9 mouse cellular contexts compared by ENCODE assay signal in the genomic region with DNA sequence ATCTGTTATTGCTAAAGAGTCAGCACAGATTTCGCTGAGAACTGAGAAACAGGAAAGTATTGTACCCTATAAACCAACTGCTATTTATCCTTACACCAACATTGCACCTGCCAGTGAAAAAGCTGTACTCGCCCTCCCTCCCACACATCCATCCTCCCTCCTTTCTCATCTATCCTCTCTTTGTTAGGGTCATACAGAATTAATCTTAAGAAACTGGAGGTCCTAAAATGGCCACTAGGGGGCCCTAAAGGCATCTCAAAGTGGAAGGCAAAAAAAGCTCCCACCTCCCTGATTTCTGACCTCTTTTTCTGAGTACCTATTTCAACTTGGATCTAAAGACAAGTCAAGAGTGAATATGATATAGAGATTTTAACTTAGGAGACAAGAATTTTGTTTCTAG. TPM values are rescaled to one million over a fixed set of nuclear protein-coding genes. Genes with fewer than 3 reads are reported as not detected.
DNase-seq lines count a peak whose midpoint lies in the region; ATAC-seq lines count a peak whose summit lies in the region.
"Had no signal": no experiment of that assay in that cellular context is flagged by ENCODE, and none has a peak within 500 bp of the region (broad histone marks: within the 10 kb centered on the region; RNA-seq: fewer than 3 reads in every experiment).

No protein-coding gene starts in this region.

- peak; percentile 61 for DNase-seq in heart, adult 8-10 months (ENCODE audit: low spot score)
- DNase-seq in T-cell, adult 2 months (ENCODE audit: low spot score): peak; percentile 31
- DNase-seq in embryo, embryonic 10.5 days (ENCODE audit: low spot score): peak; percentile 89
- DNase-seq in heart, postnatal 4 days: peak; percentile 65
- DNase-seq in left cerebral cortex, adult 18-20 months (ENCODE audit: low spot score in 2 of 2): peak; percentile 74 to 77
- DNase-seq in thymus, postnatal 4 days: peak; percentile 47

- H3K27ac ChIP-seq in heart, embryonic 12.5 days (ENCODE audit: poor library complexity, severe bottlenecking): no peak overlapping the region
- no peak overlapping the region for H3K27ac ChIP-seq in midbrain, embryonic 16.5 days (ENCODE audit: low read length)
- H3K27ac ChIP-seq: limb, embryonic 15.5 days had no signal

- H3K9me3 ChIP-seq in heart, embryonic 12.5 days (replicated peaks): no peaks in the 10 kb centered on the region
- no peaks in the 10 kb centered on the region for H3K9me3 ChIP-seq in midbrain, embryonic 16.5 days (replicated peaks; ENCODE audit: control insufficient read depth, low read length, poor library complexity, severe bottlenecking)
- H3K9me3 ChIP-seq: limb, embryonic 15.5 days had no signal

- H3K4me2 ChIP-seq in heart, embryonic 12.5 days: no peak overlapping the region
- H3K4me2 ChIP-seq in midbrain, embryonic 16.5 days (ENCODE audit: low read length): peak overlapping the region; percentile 75; the same call in 1 of the 2 replicates
- H3K4me2 ChIP-seq: limb, embryonic 15.5 days had no signal

- H3K4me3 ChIP-seq in heart, embryonic 12.5 days: no peak overlapping the region
- no peak overlapping the region for H3K4me3 ChIP-seq in midbrain, embryonic 16.5 days (ENCODE audit: low read depth, low read length)
- H3K4me3 ChIP-seq: limb, embryonic 15.5 days had no signal

- 26% methylated on average over 2 of the region's 2 CpGs for WGBS in heart, embryonic 12.5 days
- 22% methylated on average over 2 of the region's 2 CpGs for WGBS in midbrain, embryonic 16.5 days

- ATAC-seq in heart, embryonic 12.5 days (ENCODE audit: insufficient number of reproducible peaks, low FRiP score): no peak
- no peak for ATAC-seq in midbrain, embryonic 16.5 days

- no peaks in the 10 kb centered on the region for H3K27me3 ChIP-seq in heart, embryonic 12.5 days (replicated peaks)
- no peaks in the 10 kb centered on the region for H3K27me3 ChIP-seq in midbrain, embryonic 16.5 days (ENCODE audit: control insufficient read depth, insufficient read depth, low read depth, low read length)
- H3K27me3 ChIP-seq: limb, embryonic 15.5 days had no signal

- H3K36me3 ChIP-seq in heart, embryonic 12.5 days: no peaks in the 10 kb centered on the region
- no peaks in the 10 kb centered on the region for H3K36me3 ChIP-seq in midbrain, embryonic 16.5 days (ENCODE audit: control insufficient read depth, insufficient read depth, low read length)
- H3K36me3 ChIP-seq: limb, embryonic 15.5 days had no signal

- H3K9ac ChIP-seq in heart, embryonic 12.5 days: no peak overlapping the region
- no peak overlapping the region for H3K9ac ChIP-seq in midbrain, embryonic 16.5 days (ENCODE audit: low read depth, low read length)
- H3K9ac ChIP-seq: limb, embryonic 15.5 days had no signal

- H3K4me1 ChIP-seq in heart, embryonic 12.5 days (replicated peaks): peaks cover 10% of the 10 kb centered on the region
- H3K4me1 ChIP-seq in midbrain, embryonic 16.5 days (ENCODE audit: control insufficient read depth, insufficient read depth, low read length): peaks cover 14% of the 10 kb centered on the region

RNA-seq across cellular contexts. Expression of a gene that starts 2.6 kb away (rescaled TPM):
- 10 to 100 TPM; 41.5 to 49.0 (median 44.3) TPM for total RNA-seq in heart, adult 8-10 months (2022)
- polyA plus RNA-seq in heart, embryonic 12.5 days (2016; fragmentation: Nextera tagmentation; extraction: Ambion mirVana): 8.2 and 8.7 TPM in 2 replicates
- total RNA-seq in heart, postnatal 4 days (2021): 10 to 100 TPM; 28.8 to 30.2 TPM
- 100 to 1,000 TPM; 124 to 138 TPM for total RNA-seq in left cerebral cortex, adult 18-20 months (2021)
- polyA plus RNA-seq in midbrain, embryonic 16.5 days (2015; fragmentation: Nextera tagmentation; extraction: Ambion mirVana): 12.9 and 14.8 TPM in 2 replicates

Comparison
In these comparisons a context has a peak if more than half of its experiments do, and no peak if none do; other contexts are left out.
1. DNase-seq: peak in every context shown above with its lines; median percentile 89 in embryo, embryonic 10.5 days; 76 in left cerebral cortex, adult 18-20 months; 65 in heart, postnatal 4 days; 61 in heart, adult 8-10 months; 47 in thymus, postnatal 4 days; 31 in T-cell, adult 2 months.